Mouse (Mus musculus): ENCODE data around the gene Gmds.

Gene Gmds

DNA sequence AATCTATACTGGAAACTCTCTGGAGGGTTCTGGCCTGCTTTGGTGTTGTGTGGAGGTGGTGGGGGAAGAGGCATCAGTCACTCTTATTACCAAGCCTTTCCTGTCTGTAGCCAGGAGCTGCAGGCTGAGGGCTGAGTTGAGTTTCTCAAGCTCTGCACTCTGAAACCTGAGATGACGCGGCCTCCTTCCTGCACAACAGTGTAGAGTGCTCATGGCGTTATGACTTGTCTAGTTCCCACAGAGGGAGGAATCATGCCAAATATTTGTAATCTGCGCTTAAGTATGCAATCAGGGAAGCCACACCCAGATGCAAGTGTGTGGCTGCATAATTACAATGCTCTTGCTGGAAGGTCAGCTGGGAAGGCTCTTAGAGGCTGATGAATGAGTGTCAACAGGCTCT is 461.5 kb downstream of the Gmds start:
- peak; percentile 45 for DNase-seq (ENCODE audit: low spot score)

DNA sequence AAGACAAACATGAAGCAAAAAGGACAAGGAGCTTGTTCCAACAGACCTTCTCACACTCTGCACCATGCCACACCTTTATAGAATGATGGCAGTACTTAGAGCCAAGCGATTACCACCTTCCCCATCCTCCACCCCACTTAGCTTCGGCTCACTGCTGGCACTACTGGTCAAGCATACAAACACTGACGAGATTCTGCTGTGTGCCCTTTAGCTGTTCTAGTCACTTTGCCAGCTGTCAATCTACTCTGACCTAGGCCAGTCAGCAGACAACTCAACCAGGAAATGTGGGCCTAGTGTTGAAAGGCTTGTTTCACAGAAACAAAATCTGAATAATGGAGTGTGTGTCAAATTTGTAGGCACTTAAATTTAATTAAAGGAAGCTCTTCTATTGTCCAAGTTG is 464.1 kb downstream of the Gmds start:
- no peak for DNase-seq (ENCODE audit: low spot score)

DNA sequence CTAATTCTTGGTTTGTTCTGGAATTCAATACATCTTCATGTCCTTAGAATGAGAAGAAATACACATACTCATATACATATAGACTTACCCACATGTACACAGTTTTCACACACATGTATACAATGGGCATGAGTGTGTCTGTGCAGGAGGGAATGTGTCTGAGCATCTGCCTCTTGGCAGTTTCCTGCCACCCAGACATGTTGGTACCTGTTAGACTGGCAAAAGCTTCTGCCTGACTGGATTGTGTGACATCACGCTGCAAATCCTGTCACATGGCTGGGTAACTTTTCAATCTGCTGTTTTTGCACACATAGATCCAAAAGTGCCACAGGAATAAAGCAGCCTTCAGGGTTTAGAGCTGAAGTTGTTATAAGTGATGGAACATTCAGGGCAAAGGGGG is 465.3 kb downstream of the Gmds start:
- no peak for DNase-seq (ENCODE audit: low spot score)

DNA sequence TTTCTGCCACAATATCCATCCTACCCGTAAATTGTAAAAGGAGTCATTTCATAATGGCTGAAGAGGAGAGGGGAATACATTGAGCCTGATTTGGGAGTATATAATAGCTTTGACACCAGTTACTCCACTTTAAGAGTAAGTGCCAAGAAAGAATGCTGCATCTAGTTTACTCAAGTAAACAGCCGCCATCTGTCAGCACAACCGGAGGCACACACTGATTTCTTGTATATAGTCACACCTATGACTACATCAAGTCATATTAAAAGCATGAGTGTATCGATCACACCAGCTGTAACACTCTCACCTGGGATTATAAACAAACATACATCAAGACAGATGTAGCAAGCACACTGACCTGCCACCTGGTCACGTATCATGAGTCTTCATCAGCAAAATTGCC is 473.8 kb downstream of the Gmds start:
- DNase-seq (ENCODE audit: low spot score): no peak

DNA sequence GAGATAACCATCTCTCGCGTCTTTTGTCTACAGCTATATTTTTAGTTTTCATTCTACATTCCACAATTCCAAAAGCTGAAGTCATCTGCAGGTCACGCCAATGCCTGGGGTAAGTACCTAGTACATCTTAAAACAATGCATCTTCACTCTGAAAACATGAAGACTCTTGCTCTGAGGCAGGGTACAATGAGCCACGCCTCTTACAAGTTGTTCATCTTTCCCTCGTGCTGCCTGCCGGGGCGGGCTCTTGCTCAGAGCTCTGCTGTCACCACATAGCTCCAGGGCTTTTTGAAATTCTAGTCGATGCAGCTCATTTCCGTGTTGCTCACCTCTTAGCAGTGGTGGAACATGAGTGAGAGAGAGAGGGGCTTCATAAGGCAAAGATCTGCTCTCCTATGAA is 475.1 kb downstream of the Gmds start:
- DNase-seq (ENCODE audit: low spot score): no peak

DNA sequence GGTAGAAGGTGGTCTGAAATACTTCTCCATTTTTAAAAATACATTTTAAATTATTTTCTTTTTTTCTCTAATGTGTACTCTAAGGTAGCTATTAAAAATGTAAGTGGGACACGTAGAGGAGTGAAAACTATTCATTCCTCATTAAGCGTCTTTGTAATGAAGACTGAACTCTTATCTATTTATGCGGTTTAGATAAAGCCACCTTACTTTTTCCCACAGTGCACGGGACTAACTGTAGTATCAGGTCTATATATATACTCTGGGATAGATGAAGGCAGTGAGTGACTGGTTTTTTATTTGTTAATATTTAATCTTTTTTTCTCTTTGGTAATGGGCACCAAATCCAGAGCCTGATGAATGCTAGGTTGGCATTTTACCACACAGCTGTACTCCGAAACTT is 478.3 kb downstream of the Gmds start:
- DNase-seq (ENCODE audit: low spot score): no peak

DNA sequence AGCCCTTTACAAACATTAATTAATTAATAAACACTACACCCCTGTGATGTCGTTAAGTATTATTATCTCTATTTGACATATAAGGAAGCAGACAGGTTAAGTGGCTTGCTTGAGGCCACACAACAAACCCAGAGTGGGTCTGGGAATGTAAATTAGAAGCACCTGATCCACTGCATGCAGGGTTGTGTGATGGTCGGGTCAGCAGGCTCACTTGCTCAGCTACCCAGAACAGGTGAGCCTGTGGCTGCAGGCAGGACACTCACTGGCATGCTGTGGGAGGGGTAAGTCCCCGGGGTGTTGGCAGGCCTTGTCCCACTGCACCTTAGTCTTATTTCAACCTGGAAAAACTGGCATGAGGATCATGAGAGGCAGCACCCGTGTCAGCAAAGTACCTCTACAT is 484.5 kb downstream of the Gmds start:
- no peak for DNase-seq (ENCODE audit: low spot score)

DNA sequence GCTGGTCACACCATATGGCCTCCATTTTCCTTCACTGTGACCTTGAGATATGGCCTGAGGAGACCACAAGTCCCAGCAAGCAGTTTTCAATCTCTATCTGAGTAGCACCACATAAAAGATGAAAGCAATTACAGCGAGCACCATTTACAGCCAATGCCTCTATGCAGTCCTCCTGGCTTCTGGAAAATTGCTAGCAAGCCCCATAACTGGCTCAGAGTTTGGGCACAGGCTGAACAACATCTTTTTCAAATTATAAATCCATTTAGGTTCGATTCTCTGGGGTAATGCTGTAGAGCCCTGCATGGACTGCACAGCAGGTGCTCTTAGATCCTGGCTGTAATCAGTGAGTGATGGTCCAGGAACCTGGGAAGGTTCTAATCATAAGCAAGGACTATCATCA is 485.0 kb downstream of the Gmds start:
- no peak for DNase-seq (ENCODE audit: low spot score)

DNA sequence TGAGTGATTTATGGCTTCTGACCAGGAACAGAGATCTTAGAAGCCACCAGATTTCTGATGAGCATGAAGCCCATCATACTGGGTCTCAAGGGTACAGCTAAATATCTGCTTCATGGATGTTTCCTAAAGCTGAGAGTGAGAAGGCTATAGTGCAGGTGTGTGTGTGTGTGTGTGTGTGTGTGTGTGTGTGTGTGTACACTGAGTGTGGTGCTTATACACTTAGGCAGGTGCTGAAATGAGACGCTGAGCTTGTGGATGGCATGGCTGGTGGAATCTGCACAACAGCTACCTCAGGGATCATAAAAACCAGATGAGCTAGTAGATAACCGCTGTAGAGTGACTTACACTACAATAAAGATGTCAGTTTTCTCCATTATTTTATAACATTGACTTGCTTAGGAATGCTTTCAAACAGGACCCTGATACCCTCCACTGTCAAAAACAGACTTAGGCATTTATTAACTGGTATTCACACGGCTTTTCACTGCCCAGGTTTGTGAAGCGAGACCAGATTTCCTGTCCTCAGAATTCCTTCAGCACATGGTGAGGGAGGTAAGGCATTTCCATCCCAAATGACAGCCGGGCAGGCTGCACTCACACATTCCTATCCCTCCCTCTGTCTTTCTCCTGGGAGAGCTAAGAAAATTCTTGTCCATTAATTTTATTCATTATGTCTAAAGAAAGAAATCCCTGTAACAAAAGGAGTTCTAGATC is 489.1 kb downstream of the Gmds start:
- DNase-seq (ENCODE audit: low spot score): no peak

DNA sequence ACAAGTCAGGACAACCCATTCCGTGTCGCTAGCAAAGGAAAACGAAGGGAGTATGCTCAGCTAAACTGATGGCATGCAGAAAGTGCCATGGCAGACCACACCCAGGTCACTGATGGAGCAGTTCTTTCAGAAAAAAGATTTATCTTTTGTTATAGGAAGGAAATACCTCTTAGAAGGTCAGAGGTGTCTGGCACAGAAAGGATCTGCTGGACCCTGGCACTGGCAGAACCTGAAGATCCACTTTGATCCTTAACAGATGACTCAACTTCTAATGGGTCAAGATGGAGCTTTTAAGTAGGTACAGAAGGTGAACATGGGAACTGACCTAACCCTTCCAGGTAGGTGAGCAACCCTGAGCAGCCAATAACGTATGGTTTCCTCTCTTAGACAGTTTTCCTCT is 502.7 kb downstream of the Gmds start:
- no peak for DNase-seq (ENCODE audit: low spot score)

DNA sequence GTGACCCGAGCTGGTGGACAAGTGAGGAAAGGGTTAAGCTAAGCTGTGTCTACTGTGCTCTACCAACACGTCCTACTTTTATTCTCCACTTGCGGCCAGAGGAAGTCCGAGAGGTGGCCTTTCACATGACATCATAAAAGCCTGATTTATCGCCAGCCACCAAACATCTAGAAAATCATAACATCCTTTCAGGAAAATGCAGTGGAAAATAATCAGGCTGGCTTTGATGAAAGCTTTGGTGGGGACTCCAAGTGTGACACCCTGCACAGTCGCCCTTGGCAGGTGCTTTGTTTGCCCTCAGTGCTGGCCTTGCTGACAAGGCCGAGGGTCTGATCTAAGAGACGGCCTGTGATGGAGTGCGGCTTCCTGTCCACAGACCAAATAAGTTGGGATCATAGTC is 508.2 kb downstream of the Gmds start:
- no peak for DNase-seq (ENCODE audit: low spot score)

DNA sequence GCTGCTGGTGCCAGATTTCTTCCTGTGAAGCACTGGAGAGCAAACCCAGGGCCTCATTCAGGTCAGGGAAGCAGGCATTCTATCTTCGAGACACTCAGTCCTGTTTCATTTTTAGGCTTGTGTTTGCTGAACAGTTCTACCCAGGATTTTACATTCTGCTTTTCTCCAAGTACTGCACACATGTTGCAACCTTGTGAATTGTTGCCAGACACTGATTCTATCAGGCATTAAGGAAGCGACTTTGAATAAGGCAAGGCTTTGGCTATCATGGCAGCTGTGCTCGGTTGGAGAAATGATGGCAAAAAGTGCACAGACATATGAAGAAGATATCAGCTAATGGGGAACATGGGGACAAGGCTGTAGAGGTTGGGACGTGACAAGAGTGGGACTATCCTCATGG is 510.1 kb downstream of the Gmds start:
- no peak for DNase-seq (ENCODE audit: low spot score)

DNA sequence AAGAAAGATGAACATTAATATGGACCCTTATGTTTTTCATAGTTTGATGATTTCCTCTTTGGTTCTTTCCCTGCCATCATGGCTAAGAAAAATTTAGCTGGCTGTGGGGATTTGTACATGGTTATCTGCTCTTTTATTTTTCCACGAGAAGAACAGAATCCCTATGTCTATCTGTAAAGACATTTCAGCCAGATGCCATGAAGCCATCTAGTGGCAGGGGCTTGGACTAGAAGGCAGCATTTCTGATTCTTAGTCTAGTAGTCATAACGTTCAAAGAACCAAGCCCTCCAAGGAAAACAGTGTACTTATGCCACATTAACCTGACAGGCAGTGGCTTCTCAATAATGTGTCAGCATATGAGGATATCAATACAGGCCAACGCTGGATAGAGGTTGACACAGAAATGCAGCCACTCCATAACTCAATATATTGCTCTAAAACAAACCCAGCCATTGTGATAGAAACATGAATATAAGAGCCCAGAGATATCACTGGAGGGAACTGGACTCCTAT is 510.7 kb downstream of the Gmds start:
- DNase-seq (ENCODE audit: low spot score): no peak

DNA sequence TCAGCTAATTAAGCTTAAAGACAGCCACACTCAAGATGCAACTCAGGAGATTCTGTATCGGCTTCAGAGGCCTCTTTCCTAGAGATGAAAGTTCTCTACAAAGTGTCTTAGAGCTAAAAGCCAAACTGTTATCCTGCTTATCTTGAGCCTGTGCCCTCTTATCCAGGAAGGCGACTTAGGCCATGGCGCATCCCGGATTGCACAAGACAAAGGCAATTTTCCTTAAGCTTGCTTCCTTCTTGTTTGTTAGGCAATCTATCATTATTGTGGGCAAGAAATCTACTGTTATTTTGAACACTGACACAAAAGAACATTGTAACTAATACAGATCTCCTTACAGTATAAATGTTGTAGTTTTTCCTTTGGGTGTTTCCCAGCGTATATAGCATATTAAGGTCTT is 511.4 kb downstream of the Gmds start:
- no peak for DNase-seq (ENCODE audit: low spot score)

DNA sequence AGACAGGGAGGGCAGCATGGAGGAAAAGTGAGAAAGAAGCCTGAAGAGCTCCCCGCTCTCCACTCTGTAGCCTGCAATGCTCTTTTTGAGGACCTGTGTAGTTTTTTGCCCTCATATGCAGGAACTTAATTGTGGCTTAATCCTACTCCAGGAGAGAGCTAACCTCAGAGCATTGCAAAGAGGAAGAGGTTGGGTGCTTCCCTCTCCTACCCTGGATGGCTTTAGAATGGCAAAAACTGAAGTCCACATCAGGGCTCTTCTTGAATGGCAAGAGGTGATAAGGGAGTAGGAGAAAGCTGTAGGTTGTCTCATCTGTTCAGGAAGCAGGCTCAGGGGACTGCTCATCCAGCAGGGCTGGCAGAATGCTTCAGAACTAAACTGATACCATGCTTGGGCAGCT is 513.4 kb downstream of the Gmds start:
- DNase-seq (ENCODE audit: low spot score): no peak

DNA sequence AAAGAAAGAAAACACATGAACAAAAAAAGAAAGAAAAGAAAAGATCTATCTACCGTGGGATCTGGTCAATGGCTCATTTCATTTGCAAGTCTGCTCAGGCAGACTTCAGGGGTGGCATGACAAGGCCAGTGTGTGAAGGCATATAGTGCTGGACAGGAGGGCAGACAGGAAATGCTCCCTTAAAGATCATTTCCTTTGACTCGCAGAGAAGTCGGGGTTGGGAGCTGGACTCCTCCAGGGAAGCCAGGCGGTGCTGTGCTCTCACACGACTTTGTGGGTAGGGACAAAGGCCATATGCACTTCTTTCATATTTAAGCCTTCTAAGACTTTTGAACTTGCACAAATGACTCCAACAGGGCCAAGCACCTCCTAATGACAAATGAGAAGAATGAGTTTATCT is 515.2 kb downstream of the Gmds start:
- DNase-seq (ENCODE audit: low spot score): no peak

DNA sequence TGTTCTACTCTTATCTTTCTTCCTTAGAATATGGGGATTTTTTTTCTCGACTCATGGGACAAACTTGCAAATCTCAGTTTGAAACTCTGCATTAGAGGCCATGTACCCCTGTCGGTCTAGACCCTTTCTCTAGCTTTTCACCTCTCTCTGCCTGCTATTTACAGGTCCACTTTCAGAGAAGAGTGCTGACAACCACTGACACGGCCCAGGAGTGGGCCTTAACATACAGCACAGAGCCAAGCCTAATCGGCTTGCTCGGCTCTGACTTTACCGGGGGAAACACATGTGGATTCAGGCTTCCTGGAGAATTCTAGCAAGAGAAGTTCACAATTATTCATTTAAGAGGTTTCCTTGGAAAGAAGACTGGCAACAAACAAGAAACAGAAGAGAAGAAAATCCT is 517.5 kb downstream of the Gmds start:
- no peak for DNase-seq (ENCODE audit: low spot score)

DNA sequence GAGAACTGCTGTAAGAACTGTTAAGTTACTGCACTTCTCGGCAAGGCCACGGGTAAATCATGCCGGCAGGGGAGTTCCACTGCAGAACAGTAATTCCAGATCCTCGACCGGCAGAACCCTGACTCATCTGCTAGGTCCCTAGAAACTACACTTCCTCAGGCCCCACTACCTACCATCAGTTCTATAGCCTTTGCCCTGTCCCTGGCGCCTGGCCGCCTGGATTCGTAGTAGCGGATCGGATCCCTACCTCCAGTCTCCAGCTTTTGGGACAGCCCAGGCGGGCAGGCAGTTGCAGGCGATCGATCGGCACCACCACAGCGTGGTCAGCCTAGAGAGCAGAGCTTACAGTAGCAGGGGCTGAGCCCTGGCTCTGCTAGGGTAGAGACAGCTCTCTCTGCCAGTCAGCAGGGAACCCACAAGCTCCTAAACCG is 517.9 kb downstream of the Gmds start:
- no peak for DNase-seq (ENCODE audit: low spot score)

DNA sequence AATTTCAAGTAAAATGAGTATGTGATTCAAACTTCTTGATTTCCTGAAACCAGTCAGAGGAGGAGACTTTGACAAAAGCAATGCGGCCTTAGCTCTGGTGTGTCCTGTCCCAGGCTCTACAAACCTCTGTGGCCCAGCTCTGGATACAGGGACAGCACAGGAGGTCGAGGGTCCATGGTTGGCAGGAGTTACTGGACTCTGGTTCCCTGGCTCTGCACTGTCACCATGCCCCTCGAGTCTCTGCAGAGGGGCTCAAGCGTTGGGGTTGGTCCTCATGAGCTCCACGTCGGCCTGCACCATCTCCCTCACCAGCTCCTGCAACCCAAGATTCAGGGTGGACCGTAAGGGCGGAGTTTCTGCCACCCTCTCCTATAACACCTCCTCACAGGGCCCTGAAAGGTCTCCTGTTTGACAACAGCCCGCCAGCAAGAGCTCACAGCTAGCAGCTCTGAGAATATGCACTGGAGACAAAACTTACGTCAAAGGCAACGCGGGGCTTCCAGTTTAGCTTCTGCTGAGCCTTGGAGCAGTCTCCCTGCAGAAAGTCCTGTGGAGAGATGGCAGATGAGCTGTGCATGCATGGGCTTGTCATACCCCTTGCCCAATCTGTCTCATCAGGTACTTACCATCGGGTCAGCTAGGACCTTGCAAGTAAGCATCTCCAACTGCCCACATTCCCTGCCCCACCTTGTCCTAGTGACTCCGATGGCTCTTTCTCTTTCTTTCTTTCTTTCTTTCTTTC is 518.7 kb downstream of the Gmds start:
- no peak for DNase-seq (ENCODE audit: low spot score)

DNA sequence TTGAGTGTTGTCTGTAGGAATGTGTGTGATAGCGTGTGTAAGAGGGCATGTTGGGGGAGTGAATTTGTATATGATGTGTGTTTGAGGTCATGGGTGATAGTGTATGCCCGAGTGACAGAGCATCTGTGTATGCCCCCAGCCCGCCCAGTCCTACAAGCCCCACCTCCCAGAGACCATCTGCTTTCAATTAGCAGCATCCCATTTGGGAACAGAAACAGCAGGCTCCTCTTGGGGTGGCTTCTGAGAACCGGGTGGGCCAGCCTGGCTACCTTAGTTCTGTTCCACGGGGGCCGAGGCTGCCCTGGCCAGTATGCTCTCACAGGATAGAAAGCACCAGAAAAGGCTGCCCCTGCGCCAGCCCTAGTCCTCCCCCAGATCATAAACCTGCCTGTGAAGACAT is 520.2 kb downstream of the Gmds start:
- DNase-seq (ENCODE audit: low spot score): no peak

DNA sequence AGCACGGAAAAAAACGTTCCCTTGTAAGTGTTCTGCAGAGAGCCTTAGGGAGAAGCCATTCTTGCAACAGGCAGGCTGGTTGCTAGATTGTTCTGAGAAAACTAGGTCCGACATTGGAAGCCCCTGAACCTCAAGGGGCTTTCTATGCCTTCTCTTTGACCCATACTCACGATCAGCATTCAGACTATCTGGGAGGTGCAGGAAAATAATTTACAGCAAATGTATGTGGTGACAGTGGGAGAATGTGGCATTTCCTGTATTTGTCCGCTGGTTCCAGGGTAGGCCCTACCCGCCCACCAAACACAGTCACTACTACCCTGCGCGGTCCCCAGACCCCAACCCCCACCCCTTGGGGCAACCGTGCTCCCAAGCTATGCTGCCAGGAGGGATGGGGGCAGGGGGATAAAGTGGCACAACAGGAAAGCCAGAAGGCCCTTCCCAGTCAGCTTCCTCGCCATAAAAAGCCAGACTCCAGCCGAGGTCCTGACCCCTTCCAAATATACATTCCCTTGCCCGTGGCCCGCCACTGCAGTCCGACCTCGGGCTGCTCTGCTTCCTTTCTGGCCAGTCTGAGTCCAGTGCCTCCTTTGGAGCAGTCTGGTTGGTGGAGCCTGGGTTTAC is 523.0 kb downstream of the Gmds start:
- no peak for DNase-seq (ENCODE audit: low spot score)

DNA sequence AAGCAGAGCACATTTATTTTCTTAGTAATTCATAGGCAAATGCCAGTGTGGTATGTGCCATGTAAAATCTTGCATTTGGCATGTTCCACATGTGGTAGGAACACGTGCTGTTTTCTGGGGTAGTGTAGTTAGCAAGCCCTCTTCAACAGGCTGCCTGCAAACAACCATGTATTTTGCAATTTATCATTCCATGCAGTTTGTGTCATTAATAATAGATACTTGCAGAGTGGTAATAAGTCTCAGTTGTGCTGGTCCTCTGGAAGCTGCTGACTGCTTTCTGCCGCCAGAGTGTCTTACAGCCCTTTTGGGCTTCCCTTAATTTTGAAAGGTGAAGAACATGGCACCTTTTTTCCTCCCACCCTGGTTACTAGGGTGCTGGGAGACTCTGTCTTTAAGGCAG is 525.8 kb downstream of the Gmds start:
- DNase-seq (ENCODE audit: low spot score): no peak

DNA sequence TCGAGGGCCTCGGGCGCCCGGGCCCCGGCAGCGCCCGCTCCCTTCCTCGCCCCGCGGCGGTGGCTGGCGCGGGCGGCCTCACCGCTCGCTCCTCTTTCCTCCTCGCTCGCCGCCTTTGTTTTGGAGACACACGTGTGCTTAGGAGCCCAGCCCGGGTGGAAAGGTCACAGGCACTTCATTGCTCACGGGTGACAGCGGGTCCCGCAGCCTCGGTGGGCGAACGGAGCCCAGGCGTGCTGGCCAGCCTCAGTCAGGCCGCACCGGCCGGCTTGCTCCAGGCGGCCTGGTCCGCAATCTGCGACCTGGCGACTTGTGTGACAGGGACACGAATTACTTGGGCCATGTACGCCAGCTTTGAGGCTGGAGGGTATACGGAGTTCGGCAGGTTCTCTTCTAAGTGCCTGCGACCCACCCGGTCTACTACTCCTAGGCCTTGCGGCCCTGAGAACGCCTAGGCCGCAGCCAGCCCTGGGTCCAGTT is 527.0 kb downstream of the Gmds start:
- DNase-seq (ENCODE audit: low spot score): no peak

Measured in lung, postnatal 25 days (tissue).